Mouse (Mus musculus) myocyte (in vitro differentiated cells): ENCODE measurements around the gene Hebp1.

ENCODE experiments used
- E2F4 ChIP-seq: IDR thresholded peaks from one replicate; pipeline ENCODE4 v1.6.1; 2011; ENCODE audit warnings: mild to moderate bottlenecking, control low read depth, moderate library complexity; ENCODE audit not compliant: insufficient read depth
- POLR2A ChIP-seq: IDR thresholded peaks from one replicate; pipeline ENCODE4 v1.6.1; 2011; ENCODE audit warnings: low read depth, mild to moderate bottlenecking, control low read depth, moderate library complexity; ENCODE audit not compliant: insufficient read length
- POLR2AphosphoS2 ChIP-seq: IDR thresholded peaks from one replicate; pipeline ENCODE4 v1.6.1; 2011; ENCODE audit warnings: low read depth, control low read depth; ENCODE audit not compliant: insufficient read length
- TCF12 ChIP-seq: IDR thresholded peaks from one replicate; pipeline ENCODE4 v1.6.1; 2011; ENCODE audit warnings: mild to moderate bottlenecking, control low read depth; ENCODE audit not compliant: poor library complexity, insufficient read depth, severe bottlenecking
- USF1 ChIP-seq: IDR thresholded peaks from one replicate; pipeline ENCODE4 v1.6.1; 2011; ENCODE audit warnings: low read depth, mild to moderate bottlenecking, control low read depth, moderate library complexity

GRCm38 (mm10) chr6:135162311-135162710 lies 35.5 kb downstream of the Hebp1 start:
- no peak for TF ChIP-seq POLR2AphosphoS2
- no peak for TF ChIP-seq POLR2A
- no peak for TF ChIP-seq USF1
- TF ChIP-seq TCF12: no peak
- no peak for TF ChIP-seq E2F4
